Mouse (Mus musculus): Measurements from ENCODE around the gene Adam22. TPM values are rescaled to one million over a fixed set of nuclear protein-coding genes. Genes with fewer than 3 reads are reported as not detected.
A peak's percentile ranks its signal among the peaks of the same experiment; 100 is the strongest.

Adam22 gene
- 100 to 1,000 TPM; 214 to 226 TPM for total RNA-seq (2021)
- long read RNA-seq, experiment 1, full-length matches to known transcripts: 5 of 53 reads
- long read RNA-seq, experiment 1, partial matches to known transcripts: 3 of 53 reads
- long read RNA-seq, experiment 1, other reads (novel, unspliced or antisense): 45 of 53 reads
- long read RNA-seq, experiment 2, full-length matches to known transcripts: 2 of 40 reads
- long read RNA-seq, experiment 2, partial matches to known transcripts: 4 of 40 reads
- long read RNA-seq, experiment 2, other reads (novel, unspliced or antisense): 34 of 40 reads

- peak; percentile 29; the same call in 1 of the 2 replicates for TF ChIP-seq CTCF (IDR thresholded peaks at IDR 0.05)
- peak within 1 kb of the TSS; percentile 97 for H3K27ac ChIP-seq
- H3K4me3 ChIP-seq: peak within 1 kb of the TSS; percentile 95
- intact Hi-C loops (cut with DNase I): loop anchor here (1.0 to 2.0 kb wide), 3 partner anchors 55 to 525 kb away; partner anchors contain the start of gene Abcb4
- DNase-seq (ENCODE audit: extremely low spot score in 1 of 2, low spot score in 2 of 2): peak; percentile 93 to 96
These were observed at the start of gene Adam22 for GRCm38 (mm10) chr5:8367614-8368327. TSS of gene Adam22 (minus strand) at chr5:8368160.

DNA sequence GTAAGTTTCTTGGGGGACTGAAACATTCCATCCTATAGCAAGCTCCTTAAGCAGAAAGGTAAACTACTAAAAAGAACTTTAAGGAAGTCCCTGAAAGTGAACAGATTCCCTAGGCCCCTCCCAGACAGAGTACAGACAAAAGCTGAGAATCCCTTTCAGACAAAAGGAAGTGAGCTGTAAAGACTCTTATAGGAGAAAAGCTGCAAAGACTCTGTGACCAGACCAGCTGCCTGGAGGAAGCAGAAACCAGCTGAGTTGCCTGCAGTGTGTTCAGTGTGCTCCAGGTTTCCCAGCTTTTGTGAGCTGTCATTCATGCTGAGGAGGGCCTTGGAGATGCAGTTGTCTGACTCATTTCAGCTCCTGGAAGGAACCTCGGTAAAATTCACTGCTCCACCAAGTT lies 49.5 kb upstream of the Adam22 start:
- no peak for TF ChIP-seq CTCF (IDR thresholded peaks at IDR 0.05)
- H3K4me3 ChIP-seq: no peak overlapping the region
- DNase-seq (ENCODE audit: extremely low spot score in 1 of 2, low spot score in 2 of 2): no peak
- no peak overlapping the region for H3K27ac ChIP-seq
- intact Hi-C loops (cut with DNase I): no loop called here

GRCm38 (mm10) chr5:8416683-8417413 lies 48.9 kb upstream of the Adam22 start:
- no peak for DNase-seq (ENCODE audit: extremely low spot score in 1 of 2, low spot score in 2 of 2)
- no peak overlapping the region for H3K4me3 ChIP-seq
- H3K27ac ChIP-seq: no peak overlapping the region
- intact Hi-C loops (cut with DNase I): no loop called here
- TF ChIP-seq CTCF (IDR thresholded peaks at IDR 0.05): no peak

DNA sequence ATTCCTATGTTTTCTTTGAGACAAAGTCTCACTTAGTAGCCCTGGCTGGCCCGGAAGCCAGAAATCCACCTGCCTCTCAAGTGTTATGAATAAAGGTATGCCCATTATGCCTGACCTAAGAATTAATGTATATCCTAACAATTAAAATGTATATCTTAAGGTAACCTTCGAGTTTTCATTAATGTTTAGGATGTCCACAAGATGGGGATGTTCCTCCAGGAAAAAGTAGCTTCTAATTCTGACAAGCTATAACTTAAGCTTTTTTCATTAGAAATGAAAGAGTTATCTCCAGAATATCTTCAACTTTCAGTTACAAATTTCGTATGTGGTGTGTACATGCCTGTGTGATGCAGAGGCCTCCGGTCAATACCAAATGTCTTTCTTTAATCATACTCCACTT lies 40.8 kb upstream of the Adam22 start:
- H3K4me3 ChIP-seq: no peak overlapping the region
- no peak overlapping the region for H3K27ac ChIP-seq
- DNase-seq (ENCODE audit: extremely low spot score in 1 of 2, low spot score in 2 of 2): no peak
- intact Hi-C loops (cut with DNase I): no loop called here
- TF ChIP-seq CTCF (IDR thresholded peaks at IDR 0.05): peak; percentile 23

GRCm38 (mm10) chr5:8397587-8398249 lies 29.8 kb upstream of the Adam22 start:
- H3K27ac ChIP-seq: no peak overlapping the region
- intact Hi-C loops (cut with DNase I): no loop called here
- no peak for TF ChIP-seq CTCF (IDR thresholded peaks at IDR 0.05)
- no peak overlapping the region for H3K4me3 ChIP-seq
- DNase-seq (ENCODE audit: extremely low spot score in 1 of 2, low spot score in 2 of 2): no peak

DNA sequence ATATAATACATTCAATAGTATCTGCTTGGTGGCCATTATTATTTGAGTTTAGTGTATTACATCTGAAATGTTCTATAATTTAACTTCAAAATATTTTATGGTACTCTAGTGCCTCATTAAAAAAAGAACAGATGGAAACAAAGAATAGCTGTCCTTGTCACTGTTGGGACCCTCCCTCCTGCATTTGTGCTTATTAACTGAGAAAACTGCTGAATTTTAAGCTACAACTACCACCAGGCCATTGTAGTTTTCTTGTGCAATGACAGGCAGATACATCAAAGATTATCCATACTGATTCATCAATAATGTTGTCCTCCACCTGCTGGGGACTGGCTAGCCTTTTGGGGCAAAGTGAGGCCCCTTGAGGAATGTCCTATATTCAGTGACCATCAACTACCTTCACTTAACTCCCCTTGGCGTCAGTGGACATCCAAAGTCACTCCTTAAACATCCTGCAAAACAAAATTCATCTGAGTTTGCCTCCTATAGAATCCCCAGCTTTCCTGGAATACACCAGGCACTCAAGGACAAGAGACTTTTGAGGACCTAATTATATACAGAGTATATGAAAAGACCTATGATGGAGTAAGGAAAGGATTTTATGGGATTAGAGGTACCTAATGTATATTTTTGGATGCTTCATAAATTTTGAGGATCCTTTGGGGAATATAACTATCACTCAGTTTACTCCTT lies 26.1 kb upstream of the Adam22 start:
- Histone ChIP-seq H3K4me3 (no peak overlapping the region), H3K27ac (no peak overlapping the region)
- DNase-seq (ENCODE audit: extremely low spot score in 1 of 2, low spot score in 2 of 2): no peak
- intact Hi-C loops (cut with DNase I): no loop called here
- no peak for TF ChIP-seq CTCF (IDR thresholded peaks at IDR 0.05)

GRCm38 (mm10) chr5:8374297-8374906 lies 6.4 kb upstream of the Adam22 start:
- Histone ChIP-seq H3K4me3 (no peak overlapping the region), H3K27ac (no peak overlapping the region)
- DNase-seq (ENCODE audit: extremely low spot score in 1 of 2, low spot score in 2 of 2): no peak
- no peak for TF ChIP-seq CTCF (IDR thresholded peaks at IDR 0.05)
- intact Hi-C loops (cut with DNase I): no loop called here

DNA sequence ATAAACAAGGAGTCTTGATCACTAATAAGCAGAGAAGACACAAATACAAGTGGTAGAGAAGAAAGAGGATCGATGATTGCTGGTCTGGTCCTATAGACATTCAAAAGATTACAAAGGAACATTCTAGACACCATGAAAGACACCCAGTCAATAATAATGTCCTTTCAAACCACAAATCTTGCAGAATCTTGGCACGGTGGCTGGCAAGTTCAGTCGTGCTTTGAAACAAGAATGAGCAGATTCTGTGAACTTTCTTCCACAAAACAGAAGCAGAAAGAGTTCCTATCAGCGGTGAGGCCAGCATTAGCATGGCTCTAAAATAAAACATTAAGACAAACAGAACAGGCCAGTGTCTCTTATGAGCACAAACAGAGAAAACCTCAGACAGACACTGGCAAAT lies 5.5 kb upstream of the Adam22 start:
- Histone ChIP-seq H3K4me3 (no peak overlapping the region), H3K27ac (no peak overlapping the region)
- intact Hi-C loops (cut with DNase I): no loop called here
- no peak for TF ChIP-seq CTCF (IDR thresholded peaks at IDR 0.05)
- DNase-seq (ENCODE audit: extremely low spot score in 1 of 2, low spot score in 2 of 2): no peak

- no peak for TF ChIP-seq CTCF (IDR thresholded peaks at IDR 0.05)
- Histone ChIP-seq H3K4me3 (no peak overlapping the region), H3K27ac (no peak overlapping the region)
- no peak for DNase-seq (ENCODE audit: extremely low spot score in 1 of 2, low spot score in 2 of 2)
- intact Hi-C loops (cut with DNase I): loop anchor here (2.0 kb wide), 1 partner anchor 524 kb away; the partner anchor contains the start of gene Abcb4
These were observed 821 bp upstream of the Adam22 start for GRCm38 (mm10) chr5:8368781-8369180.

DNA sequence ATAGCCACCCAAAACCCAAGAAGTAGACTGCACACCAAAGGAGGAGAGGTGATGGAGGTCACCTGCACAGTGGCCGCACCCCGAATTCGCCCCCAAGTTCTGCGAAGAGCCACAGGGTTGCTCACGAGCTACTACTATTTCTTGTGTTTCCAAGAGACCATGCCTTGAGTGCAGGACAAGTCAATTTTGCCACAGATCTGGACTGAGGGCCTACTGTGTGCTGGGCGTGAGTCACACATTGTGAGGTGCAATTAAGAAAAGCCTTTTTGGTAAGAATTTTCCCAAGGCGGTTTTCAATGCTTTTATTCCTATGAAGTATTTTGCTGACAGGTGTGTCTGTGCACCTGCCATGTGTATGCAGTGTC lies 350 bp upstream of the Adam22 start:
- no peak for TF ChIP-seq CTCF (IDR thresholded peaks at IDR 0.05)
- peak overlapping the region; percentile 95 for H3K4me3 ChIP-seq
- intact Hi-C loops (cut with DNase I): loop anchor here (2.0 kb wide), 1 partner anchor 524 kb away; the partner anchor contains the start of gene Abcb4
- no peak for DNase-seq (ENCODE audit: extremely low spot score in 1 of 2, low spot score in 2 of 2)
- H3K27ac ChIP-seq: no peak overlapping the region
